In genomic region chr10:127282620-127283215, GRCm38 (mm10) we compare ENCODE assay signal across 16 mouse cellular contexts. TPM values are rescaled to one million over a fixed set of nuclear protein-coding genes. Genes with fewer than 3 reads are reported as not detected.
A peak's percentile ranks its signal among the peaks of the same experiment; 100 is the strongest.
DNase-seq lines count a peak whose midpoint lies in the region; ATAC-seq and TF ChIP-seq lines count a peak whose summit lies in the region.
"Had no signal": no experiment of that assay in that cellular context is flagged by ENCODE, and none has a peak within 500 bp of the region (broad histone marks: within the 10 kb centered on the region; RNA-seq: fewer than 3 reads in every experiment).

No protein-coding gene starts in this region.

- no peak for TF ChIP-seq EP300 in heart, adult 2 months (IDR thresholded peaks at IDR 0.05; ENCODE audit: insufficient read depth, low read depth, low read length)
- no peak for TF ChIP-seq EP300 in liver, postnatal 0 days (IDR thresholded peaks at IDR 0.05; ENCODE audit: low read depth)

- intact Hi-C loops in heart, adult 2 months (cut with DNase I) = no loop called here
- intact Hi-C loops in heart, postnatal 36 days (cut with DNase I) = no loop called here

- no peaks in the 10 kb centered on the region for H3K36me3 ChIP-seq in heart, adult 2 months (ENCODE audit: control insufficient read depth, insufficient read depth, low read length)
- peaks cover 98% of the 10 kb centered on the region for H3K36me3 ChIP-seq in liver, embryonic 13.5 days
- peaks cover 87% of the 10 kb centered on the region for H3K36me3 ChIP-seq in liver, postnatal 0 days (replicated peaks; ENCODE audit: insufficient read depth, low read length)
- H3K36me3 ChIP-seq in myocyte (ENCODE audit: control insufficient read depth, insufficient read depth) = peaks cover 40% of the 10 kb centered on the region

- peaks cover 10% of the 10 kb centered on the region for H3K4me1 ChIP-seq in heart, adult 2 months (ENCODE audit: control insufficient read depth, insufficient read depth, low read length)
- H3K4me1 ChIP-seq in liver, embryonic 13.5 days (replicated peaks) = peaks cover 37% of the 10 kb centered on the region
- H3K4me1 ChIP-seq in liver, postnatal 0 days (ENCODE audit: insufficient read depth) = peaks cover 17% of the 10 kb centered on the region

- DNase-seq in adrenal gland, postnatal 14 days = peak; percentile 53
- no peak for DNase-seq in adrenal gland, postnatal 4 days (ENCODE audit: low spot score in 2 of 2)
- DNase-seq in heart, adult 2 months = peak; percentile 36 to 49
- no peak for DNase-seq in heart, postnatal 36 days
- no peak for DNase-seq in liver, embryonic 13.5 days
- no peak for DNase-seq in liver, postnatal 0 days
- DNase-seq in retina, postnatal 1 day = no peak
- DNase-seq: gastrocnemius, postnatal 36 days; lung, adult 2 months; right cerebral cortex, adult 18-20 months; spleen, adult 18-20 months; thymus, postnatal 36 days had no signal

- TF ChIP-seq POLR2A in heart, adult 2 months (IDR thresholded peaks at IDR 0.05; ENCODE audit: insufficient read depth, low read depth, low read length) = no peak
- TF ChIP-seq POLR2A in myocyte (IDR thresholded peaks at IDR 0.05; ENCODE audit: insufficient read length, low read depth) = no peak

- no peak overlapping the region for H3K9ac ChIP-seq in heart, adult 2 months (ENCODE audit: low read depth, low read length)
- peak overlapping the region; percentile 3; the same call in 1 of the 2 replicates for H3K9ac ChIP-seq in liver, embryonic 13.5 days
- H3K9ac ChIP-seq in liver, postnatal 0 days (replicated peaks) = no peak overlapping the region

- no peak for ATAC-seq in liver, embryonic 13.5 days (ENCODE audit: low read depth)
- no peak for ATAC-seq in liver, postnatal 0 days
- ATAC-seq: activated CD4-positive, CD25-positive, alpha-beta regulatory T cell, adult 4 months; forebrain, embryonic 14.5 days; hindbrain, embryonic 16.5 days had no signal

- H3K9me3 ChIP-seq in liver, embryonic 13.5 days (replicated peaks) = no peaks in the 10 kb centered on the region
- H3K9me3 ChIP-seq in liver, postnatal 0 days (ENCODE audit: low read length) = no peaks in the 10 kb centered on the region

- no peak overlapping the region for H3K4me3 ChIP-seq in heart, adult 2 months
- no peak overlapping the region for H3K4me3 ChIP-seq in liver, embryonic 13.5 days (replicated peaks)
- H3K4me3 ChIP-seq in liver, postnatal 0 days (ENCODE audit: low read depth, low read length) = no peak overlapping the region
- no peak overlapping the region for H3K4me3 ChIP-seq in myocyte

- H3K27me3 ChIP-seq in heart, adult 2 months (ENCODE audit: control insufficient read depth, insufficient read depth, low read length) = no peaks in the 10 kb centered on the region
- H3K27me3 ChIP-seq in liver, embryonic 13.5 days = no peaks in the 10 kb centered on the region
- H3K27me3 ChIP-seq in liver, postnatal 0 days (ENCODE audit: insufficient read depth, low read length) = no peaks in the 10 kb centered on the region
- no peaks in the 10 kb centered on the region for H3K27me3 ChIP-seq in myocyte (ENCODE audit: control insufficient read depth, insufficient read depth, insufficient read length)

- TF ChIP-seq CTCF in heart, adult 2 months (IDR thresholded peaks at IDR 0.05) = no peak
- TF ChIP-seq CTCF in liver, postnatal 0 days (IDR thresholded peaks at IDR 0.05; ENCODE audit: low read depth) = no peak

- H3ac ChIP-seq in myocyte (ENCODE audit: control insufficient read depth, insufficient read length) = no peak overlapping the region

- no peaks in the 10 kb centered on the region; the same call in 1 of the 2 replicates for H3K79me2 ChIP-seq in heart, adult 2 months (replicated peaks; ENCODE audit: control insufficient read depth, insufficient read depth, low read length)
- peaks cover 21% of the 10 kb centered on the region for H3K79me2 ChIP-seq in myocyte (ENCODE audit: control insufficient read depth, insufficient read depth)

- WGBS in heart, adult 2 months = 33% methylated on average over 13 of the region's 13 CpGs
- 84% methylated on average over 13 of the region's 13 CpGs for WGBS in liver, embryonic 13.5 days (ENCODE audit: insufficient replicate concordance)
- WGBS in liver, postnatal 0 days (ENCODE audit: insufficient replicate concordance) = 64% methylated on average over 13 of the region's 13 CpGs

- H3K27ac ChIP-seq in heart, adult 2 months = no peak overlapping the region
- no peak overlapping the region for H3K27ac ChIP-seq in liver, embryonic 13.5 days
- H3K27ac ChIP-seq in liver, postnatal 0 days (ENCODE audit: low read depth) = no peak overlapping the region

- no peak overlapping the region for H3K4me2 ChIP-seq in liver, embryonic 13.5 days
- no peak overlapping the region for H3K4me2 ChIP-seq in liver, postnatal 0 days (ENCODE audit: low read depth, low read length)
- no peak overlapping the region for H3K4me2 ChIP-seq in myocyte (ENCODE audit: low read depth)

TF ChIP-seq in myocyte, 11 proteins besides CTCF, POLR2A, EP300 and RAD21:
- no peak for TF ChIP-seq USF1 (IDR thresholded peaks at IDR 0.05; ENCODE audit: low read depth)
- TF ChIP-seq POLR2AphosphoS2 (IDR thresholded peaks at IDR 0.05; ENCODE audit: insufficient read length, low read depth) = peak; percentile 48

RNA-seq across cellular contexts. Expression of gene Mbd6, which starts 6.1 kb away (rescaled TPM):
- 47.9 and 54.0 TPM in 2 replicates for total RNA-seq in adrenal gland, postnatal 14 days (2021)
- total RNA-seq in adrenal gland, postnatal 4 days (2021) = 10 to 100 TPM; 89.7 to 92.6 TPM
- total RNA-seq in heart, adult 2 months (2021) = 10 to 100 TPM; 19.2 to 20.4 TPM
- 15.8 and 22.3 TPM in 2 replicates for polyA plus RNA-seq in heart, adult 2 months (2012; rRNA removed)
- 10 to 100 TPM; 22.0 to 24.2 TPM for total RNA-seq in heart, postnatal 36 days (2021)
- polyA plus RNA-seq in liver, embryonic 13.5 days (2015; fragmentation: Nextera tagmentation; extraction: Ambion mirVana) = 5.9 and 6.5 TPM in 2 replicates
- polyA plus RNA-seq in liver, postnatal 0 days (2015; fragmentation: Nextera tagmentation; extraction: Ambion mirVana) = 5.3 and 5.7 TPM in 2 replicates
- polyA plus RNA-seq in myocyte (2012; fragmentation: generic; extraction: Trizol) = 24.7 TPM

RNA-seq across cellular contexts. Expression of gene Dctn2, which starts 16.6 kb away (rescaled TPM):
- 142 and 153 TPM in 2 replicates for total RNA-seq in adrenal gland, postnatal 14 days (2021)
- total RNA-seq in adrenal gland, postnatal 4 days (2021) = 100 to 1,000 TPM; 191 to 198 TPM
- total RNA-seq in heart, adult 2 months (2021) = 100 to 1,000 TPM; 123 to 135 TPM
- 139 and 167 TPM in 2 replicates for polyA plus RNA-seq in heart, adult 2 months (2012; rRNA removed)
- total RNA-seq in heart, postnatal 36 days (2021) = 100 to 1,000 TPM; 144 to 154 TPM
- 80.0 and 80.1 TPM in 2 replicates for polyA plus RNA-seq in liver, embryonic 13.5 days (2015; fragmentation: Nextera tagmentation; extraction: Ambion mirVana)
- polyA plus RNA-seq in liver, postnatal 0 days (2015; fragmentation: Nextera tagmentation; extraction: Ambion mirVana) = 65.3 and 67.4 TPM in 2 replicates
- 250 TPM for polyA plus RNA-seq in myocyte (2012; fragmentation: generic; extraction: Trizol)

RNA-seq across cellular contexts. Expression of gene Kif5a, which starts 19.6 kb away (rescaled TPM):
- total RNA-seq in adrenal gland, postnatal 14 days (2021) = 7.6 and 11.5 TPM in 2 replicates
- 10 to 100 TPM; 23.5 to 28.4 TPM for total RNA-seq in adrenal gland, postnatal 4 days (2021)
- under 1 TPM; 0.34 to 0.45 TPM for total RNA-seq in heart, adult 2 months (2021)
- polyA plus RNA-seq in heart, adult 2 months (2012; rRNA removed) = 1.3 and 2.2 TPM in 2 replicates
- total RNA-seq in heart, postnatal 36 days (2021) = under 1 TPM; 0.41 to 0.92 TPM
- polyA plus RNA-seq in liver, embryonic 13.5 days (2015; fragmentation: Nextera tagmentation; extraction: Ambion mirVana) = 0.02 and 0.14 TPM in 2 replicates
- 0.06 TPM in 2 replicates for polyA plus RNA-seq in liver, postnatal 0 days (2015; fragmentation: Nextera tagmentation; extraction: Ambion mirVana)
- polyA plus RNA-seq in myocyte (2012; fragmentation: generic; extraction: Trizol) = 0.14 TPM

RNA-seq across cellular contexts. Expression of gene Mars, which starts 28.9 kb away (rescaled TPM):
- 81.9 and 98.4 TPM in 2 replicates for total RNA-seq in adrenal gland, postnatal 14 days (2021)
- total RNA-seq in adrenal gland, postnatal 4 days (2021) = 10 to 100 TPM; 85.5 to 89.5 TPM
- total RNA-seq in heart, adult 2 months (2021) = 10 to 100 TPM; 42.6 to 47.7 TPM
- 36.6 and 51.3 TPM in 2 replicates for polyA plus RNA-seq in heart, adult 2 months (2012; rRNA removed)
- total RNA-seq in heart, postnatal 36 days (2021) = 10 to 100 TPM; 41.0 to 46.4 TPM
- 150 and 166 TPM in 2 replicates for polyA plus RNA-seq in liver, embryonic 13.5 days (2015; fragmentation: Nextera tagmentation; extraction: Ambion mirVana)
- polyA plus RNA-seq in liver, postnatal 0 days (2015; fragmentation: Nextera tagmentation; extraction: Ambion mirVana) = 51.3 and 62.3 TPM in 2 replicates
- polyA plus RNA-seq in myocyte (2012; fragmentation: generic; extraction: Trizol) = 280 TPM

RNA-seq across cellular contexts. Expression of gene Arhgap9, which starts 39.0 kb away (rescaled TPM):
- total RNA-seq in adrenal gland, postnatal 14 days (2021) = 2.1 and 15.2 TPM in 2 replicates
- total RNA-seq in adrenal gland, postnatal 4 days (2021) = 1 to 10 TPM; 2.9 to 4.2 TPM
- 1 to 10 TPM; 2.3 to 2.4 TPM for total RNA-seq in heart, adult 2 months (2021)
- 2.5 and 4.8 TPM in 2 replicates for polyA plus RNA-seq in heart, adult 2 months (2012; rRNA removed)
- 1 to 10 TPM; 3.1 to 3.6 TPM for total RNA-seq in heart, postnatal 36 days (2021)
- 14.0 and 15.1 TPM in 2 replicates for polyA plus RNA-seq in liver, embryonic 13.5 days (2015; fragmentation: Nextera tagmentation; extraction: Ambion mirVana)
- polyA plus RNA-seq in liver, postnatal 0 days (2015; fragmentation: Nextera tagmentation; extraction: Ambion mirVana) = 13.5 and 14.8 TPM in 2 replicates
- polyA plus RNA-seq in myocyte (2012; fragmentation: generic; extraction: Trizol) = 0.77 TPM

Comparison
In these comparisons a context has a peak if more than half of its experiments do, and no peak if none do; other contexts are left out.
1. DNase-seq: peak in adrenal gland, postnatal 14 days (single experiment) and heart, adult 2 months (2 of 2); none in adrenal gland, postnatal 4 days (0 of 2), heart, postnatal 36 days (0 of 2), liver, embryonic 13.5 days (single experiment), liver, postnatal 0 days (single experiment) and retina, postnatal 1 day (single experiment).